Mouse (Mus musculus): ENCODE measurements around the gene Defb38. TPM values are rescaled to one million over a fixed set of nuclear protein-coding genes. Genes with fewer than 3 reads are reported as not detected.

Defb38 gene
- not detected in 2 replicates for polyA plus RNA-seq (2012; rRNA removed)

GRCm38 (mm10) chr8:19026466-19026865 lies at the start of gene Defb38:
Gene Defb38, minus strand, starts transcription at chr8:19026566.

GRCm38 (mm10) chr8:19064710-19065109 lies 38.3 kb upstream of the Defb38 start, which contains the start of gene Defb39:
Gene Defb39, minus strand, starts transcription at chr8:19064810.

Other genes with a start within 250 kb of the Defb38 start
- gene Defb40, start 48.3 kb downstream of the Defb38 start, polyA plus RNA-seq (2012; rRNA removed) = not detected in 2 replicates
- not detected in 2 replicates for gene Defb37, start 35.5 kb downstream of the Defb38 start, polyA plus RNA-seq (2012; rRNA removed)
- gene Defb39, start 38.2 kb upstream of the Defb38 start, polyA plus RNA-seq (2012; rRNA removed) = not detected in 2 replicates
- gene Defb12, start 88.3 kb upstream of the Defb38 start, polyA plus RNA-seq (2012; rRNA removed) = not detected in 2 replicates
- not detected in 2 replicates for gene Defb34, start 97.2 kb upstream of the Defb38 start, polyA plus RNA-seq (2012; rRNA removed)
- gene Gm45826, start 114.2 kb upstream of the Defb38 start, polyA plus RNA-seq (2012; rRNA removed) = not detected in 2 replicates
- gene Defb14, start 167.8 kb upstream of the Defb38 start, polyA plus RNA-seq (2012; rRNA removed) = not detected in 2 replicates
- not detected in 2 replicates for gene Defb4, start 172.1 kb upstream of the Defb38 start, polyA plus RNA-seq (2012; rRNA removed)
- gene Defb6, start 198.9 kb upstream of the Defb38 start, polyA plus RNA-seq (2012; rRNA removed) = not detected in 2 replicates
- gene Defb46, start 213.3 kb upstream of the Defb38 start, polyA plus RNA-seq (2012; rRNA removed) = not detected in 2 replicates
- gene Defb5, start 221.0 kb upstream of the Defb38 start, polyA plus RNA-seq (2012; rRNA removed) = not detected in 2 replicates